Comparison of ENCODE assay signal across 9 mouse cellular contexts in genomic region chr13:78697814-78698519, GRCm38 (mm10).
A peak's percentile ranks its signal among the peaks of the same experiment; 100 is the strongest.
DNase-seq lines count a peak whose midpoint lies in the region; ATAC-seq and TF ChIP-seq lines count a peak whose summit lies in the region.
"Had no signal": no experiment of that assay in that cellular context is flagged by ENCODE, and none has a peak within 500 bp of the region (broad histone marks: within the 10 kb centered on the region; RNA-seq: fewer than 3 reads in every experiment).

No protein-coding gene starts in this region.

- no peak for TF ChIP-seq CTCF in left cerebral cortex, adult 2 months (IDR thresholded peaks at IDR 0.05)
- no peak for TF ChIP-seq CTCF in brain, embryonic 14.5 days (IDR thresholded peaks at IDR 0.05; ENCODE audit: borderline replicate concordance, extremely low read depth, insufficient read depth, insufficient read length)

- H3K9ac ChIP-seq in forebrain, embryonic 11.5 days (ENCODE audit: low read length), result no peak overlapping the region; the same call in 1 of the 2 replicates
- H3K9ac ChIP-seq in intestine, embryonic 16.5 days (ENCODE audit: low read depth, low read length), result no peak overlapping the region
- H3K9ac ChIP-seq: hindbrain, embryonic 15.5 days had no signal

- WGBS in forebrain, embryonic 11.5 days, result 50% methylated on average over 3 of the region's 3 CpGs
- 65% methylated on average over 3 of the region's 3 CpGs for WGBS in intestine, embryonic 16.5 days

- no peak overlapping the region for H3K4me2 ChIP-seq in forebrain, embryonic 11.5 days (ENCODE audit: low read depth, low read length, severe bottlenecking)
- no peak overlapping the region for H3K4me2 ChIP-seq in intestine, embryonic 16.5 days (ENCODE audit: low read depth, low read length)
- H3K4me2 ChIP-seq: hindbrain, embryonic 15.5 days had no signal

- no peaks in the 10 kb centered on the region for H3K9me3 ChIP-seq in forebrain, embryonic 11.5 days (ENCODE audit: control insufficient read depth, low read length)
- no peaks in the 10 kb centered on the region for H3K9me3 ChIP-seq in intestine, embryonic 16.5 days (ENCODE audit: control insufficient read depth, low read length)
- H3K9me3 ChIP-seq: hindbrain, embryonic 15.5 days had no signal

- no peak for TF ChIP-seq POLR2A in brain, embryonic 14.5 days (IDR thresholded peaks at IDR 0.05; ENCODE audit: borderline replicate concordance, extremely low read depth, insufficient read depth, insufficient read length, poor library complexity, severe bottlenecking)

- no peaks in the 10 kb centered on the region for H3K36me3 ChIP-seq in forebrain, embryonic 11.5 days (ENCODE audit: control insufficient read depth, insufficient read depth, low read length)
- no peaks in the 10 kb centered on the region for H3K36me3 ChIP-seq in intestine, embryonic 16.5 days (ENCODE audit: control insufficient read depth, insufficient read depth, low read length)
- H3K36me3 ChIP-seq: hindbrain, embryonic 15.5 days had no signal

- H3K27me3 ChIP-seq in forebrain, embryonic 11.5 days (ENCODE audit: control insufficient read depth, insufficient read depth, low read length), result no peaks in the 10 kb centered on the region
- no peaks in the 10 kb centered on the region for H3K27me3 ChIP-seq in intestine, embryonic 16.5 days (replicated peaks; ENCODE audit: control insufficient read depth, insufficient read depth, low read length)
- H3K27me3 ChIP-seq: hindbrain, embryonic 15.5 days had no signal

- no peak overlapping the region for H3K4me3 ChIP-seq in left cerebral cortex, adult 2 months
- H3K4me3 ChIP-seq in forebrain, embryonic 11.5 days (ENCODE audit: low read depth, low read length), result no peak overlapping the region
- H3K4me3 ChIP-seq in intestine, embryonic 16.5 days (ENCODE audit: low read length), result no peak overlapping the region
- H3K4me3 ChIP-seq: hindbrain, embryonic 15.5 days had no signal

- peak overlapping the region; percentile 25 for H3K27ac ChIP-seq in left cerebral cortex, adult 2 months
- H3K27ac ChIP-seq in forebrain, embryonic 11.5 days (ENCODE audit: low read depth, low read length), result peak overlapping the region; percentile 2; the same call in 1 of the 2 replicates
- no peak overlapping the region for H3K27ac ChIP-seq in intestine, embryonic 16.5 days (ENCODE audit: low read length)
- H3K27ac ChIP-seq: hindbrain, embryonic 15.5 days had no signal

- ATAC-seq in forebrain, embryonic 11.5 days (replicated peaks; ENCODE audit: low FRiP score), result peak; percentile 81
- no peak for ATAC-seq in intestine, embryonic 16.5 days

- intact Hi-C loops in left cerebral cortex, adult 2 months (cut with DNase I), result loop anchor here (2.0 to 5.0 kb wide), 2 partner anchors 121 to 495 kb away; no protein-coding TSS in a partner anchor
- intact Hi-C loops in left cerebral cortex, postnatal 36 days (cut with DNase I), result no loop called here

- no peak for DNase-seq in left cerebral cortex, adult 2 months (ENCODE audit: extremely low spot score in 1 of 2, low spot score in 2 of 2)
- no peak for DNase-seq in left cerebral cortex, postnatal 36 days (ENCODE audit: low spot score in 2 of 2)
- DNase-seq in brain, embryonic 14.5 days (ENCODE audit: low read depth), result peak; percentile 68
- peak; percentile 47 for DNase-seq in forebrain, embryonic 11.5 days (ENCODE audit: low spot score)
- peak; percentile 8 to 29 for DNase-seq in layer of hippocampus, postnatal 14 days (ENCODE audit: low spot score in 2 of 2)
- DNase-seq in gastrocnemius, adult 8-10 months (ENCODE audit: low spot score in 2 of 2), result no peak
- DNase-seq: liver had no signal

- H3K4me1 ChIP-seq in forebrain, embryonic 11.5 days (replicated peaks; ENCODE audit: control insufficient read depth, insufficient read depth, low read length), result 0 out of 2 replicates have a peak, but pooled peaks cover 2% of the 10 kb centered on the region
- H3K4me1 ChIP-seq in intestine, embryonic 16.5 days (ENCODE audit: control insufficient read depth, insufficient read depth, low read length), result no peaks in the 10 kb centered on the region

Comparison
In these comparisons a context has a peak if more than half of its experiments do, and no peak if none do; other contexts are left out.
1. DNase-seq: peak in brain, embryonic 14.5 days (single experiment), forebrain, embryonic 11.5 days (single experiment) and layer of hippocampus, postnatal 14 days (2 of 2); none in left cerebral cortex, adult 2 months (0 of 2), left cerebral cortex, postnatal 36 days (0 of 2) and gastrocnemius, adult 8-10 months (0 of 2).